Mouse (Mus musculus) liver, embryonic 14.5 days (tissue): ENCODE results near the gene Ccl2.

Source experiments
- CTCF ChIP-seq: IDR thresholded peaks from 2 replicates; pipeline ENCODE4 v1.5.1; 2016; ENCODE audit warnings: antibody characterized with exemption, low read depth, control low read depth
- EP300 ChIP-seq: IDR thresholded peaks from 2 replicates; pipeline ENCODE4 v1.6.1; 2016; ENCODE audit warnings: antibody characterized with exemption, low read depth

- TF ChIP-seq CTCF (no peak), EP300 (no peak)
These were observed 31.7 kb downstream of the Ccl2 start for GRCm38 (mm10) chr11:82066953-82067571.
